Mouse (Mus musculus) heart, postnatal 0 days (tissue): ENCODE data around the gene Kcnc3. TPM values are rescaled to one million over a fixed set of nuclear protein-coding genes. Genes with fewer than 3 reads are reported as not detected.

Source experiments
- ATAC-seq: fragments of 200-750 bp; cut with Nextera tagmentation; 2 replicates; pipeline ENCODE4 v1.8.0; 2017; ENCODE audit warnings: low read depth, moderate number of reproducible peaks, moderate library complexity; ENCODE audit not compliant: insufficient read depth
- DNase-seq: peaks from one replicate; pipeline ENCODE4 v3.0.0-alpha.2; 2016; ENCODE audit warnings: low spot score
- H3K27ac ChIP-seq: fragments of 300-500 bp; sonication (generic); 2 replicates; pipeline ENCODE4 v1.5.1; 2014; ENCODE audit warnings: low read depth, mild to moderate bottlenecking
- H3K27me3 ChIP-seq: fragments of 300-500 bp; sonication (generic); 2 replicates; pipeline ENCODE4 v1.6.1; 2014; ENCODE audit warnings: low read length, mixed read lengths; ENCODE audit not compliant: control insufficient read depth, insufficient read depth
- H3K36me3 ChIP-seq: fragments of 300-500 bp; sonication (generic); replicated peaks from 2 replicates; pipeline ENCODE4 v1.6.1; 2014; ENCODE audit warnings: low read length, mixed read lengths; ENCODE audit not compliant: control insufficient read depth, insufficient read depth
- H3K4me1 ChIP-seq: fragments of 300-500 bp; sonication (generic); 2 replicates; pipeline ENCODE4 v1.6.1; 2014; ENCODE audit warnings: antibody characterized with exemption; ENCODE audit not compliant: control insufficient read depth, insufficient read depth
- H3K4me2 ChIP-seq: fragments of 300-500 bp; sonication (generic); 2 replicates; pipeline ENCODE4 v1.6.1; 2014; ENCODE audit warnings: low read depth, mild to moderate bottlenecking, low read length, moderate library complexity
- H3K4me3 ChIP-seq: fragments of 300-500 bp; sonication (generic); 2 replicates; pipeline ENCODE4 v1.5.1; 2014; ENCODE audit warnings: low read depth, low read length
- H3K9ac ChIP-seq: fragments of 300-500 bp; sonication (generic); replicated peaks from 2 replicates; pipeline ENCODE4 v1.6.1; 2014; ENCODE audit warnings: low read depth, low read length, mixed read lengths
- H3K9me3 ChIP-seq: fragments of 300-500 bp; sonication (generic); replicated peaks from 2 replicates; pipeline ENCODE4 v1.6.1; 2016; ENCODE audit warnings: low read length; ENCODE audit not compliant: control insufficient read depth
- CTCF ChIP-seq: IDR thresholded peaks from 2 replicates; pipeline ENCODE4 v1.5.1; 2016; ENCODE audit warnings: antibody characterized with exemption, control low read depth, low read depth
- EP300 ChIP-seq: IDR thresholded peaks from 2 replicates; pipeline ENCODE4 v1.6.1; 2016; ENCODE audit warnings: antibody characterized with exemption, low read depth
- WGBS: fragments of 180-500 bp; shearing (Covaris S2); extraction: QIAGEN DNeasy Blood & Tissue Kit; methylation state at CpG from one replicate; pipeline ENCODE4 v1.1.7; 2014; 5-methylcytosine and 5-hydroxymethylcytosine counted together
- polyA plus RNA-seq: library from polyadenylated mRNA; unstranded; fragments of >200 nt; fragmentation: Nextera tagmentation; extraction: Ambion mirVana; gene quantifications from 2 replicates; pipeline ENCODE4 v1.2.1, GENCODE M21; 2015
- total RNA-seq: library from RNA; depleted of rRNA; stranded (reverse); fragments of >200 nt; gene quantifications from 2 replicates; pipeline ENCODE4 v1.2.3, GENCODE M21; 2014; ENCODE audit warnings: low replicate concordance; rRNA removed

Kcnc3 gene
- total and polyA plus RNA-seq, 2 experiments from 2014 or later = not detected

DNA sequence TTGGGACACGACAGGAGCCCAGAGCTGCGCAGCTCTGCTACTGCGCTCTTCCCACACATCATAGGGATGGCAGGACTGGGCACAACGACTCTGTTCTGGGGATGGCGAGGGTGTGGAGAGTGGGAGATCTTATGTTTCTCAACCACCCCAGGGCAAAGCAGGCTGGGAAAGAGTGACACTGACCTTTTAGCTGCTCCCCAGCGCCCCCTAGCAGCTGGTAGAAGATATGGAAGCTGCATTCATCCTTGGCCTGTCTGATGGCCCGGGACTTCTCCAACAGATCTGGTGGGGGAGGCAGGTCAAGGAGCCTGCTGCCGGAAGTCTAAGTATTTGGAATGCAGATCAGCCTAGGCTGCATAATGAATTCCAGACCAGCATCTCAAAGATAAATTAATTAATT lies 63.3 kb downstream of the Kcnc3 start:
- no peak overlapping the region for H3K27ac ChIP-seq
- no peak overlapping the region for H3K4me3 ChIP-seq
- no peaks in the 10 kb centered on the region for H3K36me3 ChIP-seq
- WGBS = 49% methylated on average over 8 of the region's 8 CpGs
- no peak overlapping the region for H3K9ac ChIP-seq
- H3K9me3 ChIP-seq = no peaks in the 10 kb centered on the region
- H3K27me3 ChIP-seq = 0 out of 2 replicates have a peak, but pooled peaks cover under 1% of the 10 kb centered on the region
- DNase-seq (no peak), ATAC-seq (no peak)
- H3K4me2 ChIP-seq = no peak overlapping the region
- peak; percentile 21; the same call in 1 of the 2 replicates for TF ChIP-seq CTCF
- TF ChIP-seq EP300 = no peak
- no peaks in the 10 kb centered on the region for H3K4me1 ChIP-seq

Other genes starting within 250 kb of the Kcnc3 start
- gene Syt3, start 206.6 kb upstream of the Kcnc3 start, total RNA-seq = 0.58 and 3.1 TPM in 2 replicates
- 0.81 and 0.86 TPM in 2 replicates for gene Syt3, start 206.6 kb upstream of the Kcnc3 start, polyA plus RNA-seq
- gene 1700008O03Rik, start 204.8 kb upstream of the Kcnc3 start, total RNA-seq = not detected in 2 replicates
- gene 1700008O03Rik, start 204.8 kb upstream of the Kcnc3 start, polyA plus RNA-seq = 0.14 and 0.52 TPM in 2 replicates
- gene Lrrc4b, start 161.6 kb upstream of the Kcnc3 start, total RNA-seq = 55.6 and 89.5 TPM in 2 replicates
- 2.8 TPM in 2 replicates for gene Lrrc4b, start 161.6 kb upstream of the Kcnc3 start, polyA plus RNA-seq
- 7.5 TPM in 1 of 2 replicates, not detected in the other for gene Aspdh, start 125.3 kb upstream of the Kcnc3 start, total RNA-seq
- gene Aspdh, start 125.3 kb upstream of the Kcnc3 start, polyA plus RNA-seq = 0.40 and 0.86 TPM in 2 replicates
- 123 and 143 TPM in 2 replicates for gene Josd2, start 122.7 kb upstream of the Kcnc3 start, total RNA-seq
- gene Josd2, start 122.7 kb upstream of the Kcnc3 start, polyA plus RNA-seq = 91.2 and 105 TPM in 2 replicates
- gene Emc10, start 94.1 kb upstream of the Kcnc3 start, total RNA-seq = 206 and 212 TPM in 2 replicates
- gene Emc10, start 94.1 kb upstream of the Kcnc3 start, polyA plus RNA-seq = 67.0 and 73.2 TPM in 2 replicates
- 3.2 and 4.3 TPM in 2 replicates for gene Fam71e1, start 94.1 kb upstream of the Kcnc3 start, total RNA-seq
- 11.4 and 12.5 TPM in 2 replicates for gene Fam71e1, start 94.1 kb upstream of the Kcnc3 start, polyA plus RNA-seq
- 3.3 and 4.5 TPM in 2 replicates for gene Mybpc2, start 66.0 kb upstream of the Kcnc3 start, total RNA-seq
- 2.5 and 2.6 TPM in 2 replicates for gene Mybpc2, start 66.0 kb upstream of the Kcnc3 start, polyA plus RNA-seq
- 1.2 and 2.6 TPM in 2 replicates for gene Spib, start 58.6 kb upstream of the Kcnc3 start, total RNA-seq
- 0.11 and 0.12 TPM in 2 replicates for gene Spib, start 58.6 kb upstream of the Kcnc3 start, polyA plus RNA-seq
- gene Pold1, start 41.8 kb upstream of the Kcnc3 start, total RNA-seq = 36.1 and 41.8 TPM in 2 replicates
- 18.3 and 18.9 TPM in 2 replicates for gene Pold1, start 41.8 kb upstream of the Kcnc3 start, polyA plus RNA-seq
- gene Nr1h2, start 36.7 kb upstream of the Kcnc3 start, total RNA-seq = 60.9 and 70.3 TPM in 2 replicates
- 50.1 and 51.3 TPM in 2 replicates for gene Nr1h2, start 36.7 kb upstream of the Kcnc3 start, polyA plus RNA-seq
- 1.2 TPM in 1 of 2 replicates, not detected in the other for gene Napsa, start 18.3 kb upstream of the Kcnc3 start, total RNA-seq
- gene Napsa, start 18.3 kb upstream of the Kcnc3 start, polyA plus RNA-seq = 0.65 and 0.81 TPM in 2 replicates
- 2.9 TPM in 2 replicates for gene Myh14, start 80.2 kb downstream of the Kcnc3 start, total RNA-seq
- 0.89 and 1.4 TPM in 2 replicates for gene Myh14, start 80.2 kb downstream of the Kcnc3 start, polyA plus RNA-seq
- not detected in 2 replicates for gene Izumo2, start 118.1 kb downstream of the Kcnc3 start, total RNA-seq
- gene Izumo2, start 118.1 kb downstream of the Kcnc3 start, polyA plus RNA-seq = not detected in 2 replicates
- gene Vrk3, start 157.7 kb downstream of the Kcnc3 start, total RNA-seq = 25.7 and 31.7 TPM in 2 replicates
- gene Vrk3, start 157.7 kb downstream of the Kcnc3 start, polyA plus RNA-seq = 28.7 and 32.9 TPM in 2 replicates
- gene Zfp473, start 160.4 kb downstream of the Kcnc3 start, total RNA-seq = 0.46 TPM in 1 of 2 replicates, not detected in the other
- 0.15 TPM in 2 replicates for gene Zfp473, start 160.4 kb downstream of the Kcnc3 start, polyA plus RNA-seq
- 75.3 and 78.0 TPM in 2 replicates for gene Nup62, start 225.4 kb downstream of the Kcnc3 start, total RNA-seq
- gene Nup62, start 225.4 kb downstream of the Kcnc3 start, polyA plus RNA-seq = 37.6 and 40.9 TPM in 2 replicates
- not detected in 2 replicates for gene Il4i1, start 225.7 kb downstream of the Kcnc3 start, total RNA-seq
- 0.93 and 1.1 TPM in 2 replicates for gene Il4i1, start 225.7 kb downstream of the Kcnc3 start, polyA plus RNA-seq
- gene Atf5, start 226.0 kb downstream of the Kcnc3 start, total RNA-seq = 5.6 and 16.0 TPM in 2 replicates
- gene Atf5, start 226.0 kb downstream of the Kcnc3 start, polyA plus RNA-seq = 3.0 and 3.5 TPM in 2 replicates